ENCODE assay signal across 8 mouse cellular contexts in genomic region chr15:82354126-82354945, GRCm38 (mm10). TPM values are rescaled to one million over a fixed set of nuclear protein-coding genes. Genes with fewer than 3 reads are reported as not detected.
A peak's percentile ranks its signal among the peaks of the same experiment; 100 is the strongest.
DNase-seq lines count a peak whose midpoint lies in the region; ATAC-seq lines count a peak whose summit lies in the region.

Gene Ndufa6 (minus strand): TSS chr15:82354322.

- peak; percentile 93 for ATAC-seq in erythroblast, adult 5-6 weeks (replicated peaks; ENCODE audit: low FRiP score, poor library complexity, severe bottlenecking)
- peak; percentile 99 for ATAC-seq in kidney, embryonic 15.5 days (replicated peaks; ENCODE audit: low FRiP score)
- peak; percentile 93 for ATAC-seq in monocyte, adult 5-6 weeks (replicated peaks; ENCODE audit: insufficient number of reproducible peaks, low FRiP score, low TSS enrichment, poor library complexity, severe bottlenecking)

- peak within 1 kb of the TSS; percentile 85 for H3K4me2 ChIP-seq in kidney, embryonic 15.5 days

- no peaks in the 10 kb centered on the region for H3K9me3 ChIP-seq in heart, embryonic 10.5 days
- H3K9me3 ChIP-seq in kidney, embryonic 15.5 days (replicated peaks) = no peaks in the 10 kb centered on the region

- H3K4me3 ChIP-seq in heart, embryonic 10.5 days = peak within 1 kb of the TSS; percentile 94
- peak within 1 kb of the TSS; percentile 93 for H3K4me3 ChIP-seq in kidney, embryonic 15.5 days (replicated peaks)

- peak within 1 kb of the TSS; percentile 99 for H3K27ac ChIP-seq in heart, embryonic 10.5 days
- peak within 1 kb of the TSS; percentile 94 for H3K27ac ChIP-seq in kidney, embryonic 15.5 days

- no peaks in the 10 kb centered on the region for H3K27me3 ChIP-seq in heart, embryonic 10.5 days (ENCODE audit: insufficient read depth, poor library complexity, severe bottlenecking)
- H3K27me3 ChIP-seq in kidney, embryonic 15.5 days = no peaks in the 10 kb centered on the region

- peak within 1 kb of the TSS; percentile 99 for H3K9ac ChIP-seq in kidney, embryonic 15.5 days

- peaks cover 20% of the 10 kb centered on the region for H3K36me3 ChIP-seq in heart, embryonic 10.5 days
- peaks cover 21% of the 10 kb centered on the region for H3K36me3 ChIP-seq in kidney, embryonic 15.5 days

- WGBS in heart, embryonic 10.5 days = 2% methylated on average over 57 of the region's 57 CpGs
- WGBS in kidney, embryonic 15.5 days = 2% methylated on average over 57 of the region's 57 CpGs

- peaks cover 33% of the 10 kb centered on the region for H3K4me1 ChIP-seq in heart, embryonic 10.5 days
- peaks cover 35% of the 10 kb centered on the region for H3K4me1 ChIP-seq in kidney, embryonic 15.5 days

- DNase-seq in B cell, adult 2 months = peak; percentile 97 to 98
- peak; percentile 100 for DNase-seq in brain, adult 2 months (ENCODE audit: low read depth, low spot score)
- peak; percentile 100 for DNase-seq in heart, embryonic 10.5 days (ENCODE audit: low spot score)
- peak; percentile 99 for DNase-seq in liver
- DNase-seq in spleen, postnatal 4 days (ENCODE audit: low spot score in 2 of 2) = peak; percentile 98 to 99

RNA-seq across cellular contexts. Expression of gene Ndufa6, which starts in this region (rescaled TPM):
- total RNA-seq in erythroblast, adult 5-6 weeks (2015; ENCODE audit: low replicate concordance) = 34.2 and 88.6 TPM in 2 replicates
- 55.3 and 85.6 TPM in 2 replicates for total RNA-seq in erythroblast, adult 5-6 weeks (2017; ENCODE audit: low replicate concordance)
- 351 and 390 TPM in 2 replicates for polyA plus RNA-seq in heart, embryonic 10.5 days (2016; fragmentation: Nextera tagmentation; extraction: Ambion mirVana)
- polyA plus RNA-seq in kidney, embryonic 15.5 days (2015; fragmentation: Nextera tagmentation; extraction: Ambion mirVana) = 428 and 459 TPM in 2 replicates
- total RNA-seq in monocyte, adult 5-6 weeks (2017) = 139 to 263 TPM (median 256 TPM) in 3 replicates

Comparison
In these comparisons a context has a peak if more than half of its experiments do, and no peak if none do; other contexts are left out.
1. Peak in every context shown above with its lines: DNase-seq, ATAC-seq, H3K4me3 ChIP-seq and H3K27ac ChIP-seq.